Mouse (Mus musculus): ENCODE measurements around the gene Naa80.

The Naa80 gene

GRCm38 (mm10) chr9:107618098-107618497 is 39.4 kb downstream of the Naa80 start:
- DNase-seq (ENCODE audit: low spot score in 2 of 2), result no peak

- no peak for DNase-seq (ENCODE audit: low spot score in 2 of 2)
These were observed 40.3 kb downstream of the Naa80 start for GRCm38 (mm10) chr9:107618778-107619545.

GRCm38 (mm10) chr9:107619546-107619879 is 40.8 kb downstream of the Naa80 start:
- no peak for DNase-seq (ENCODE audit: low spot score in 2 of 2)

GRCm38 (mm10) chr9:107620954-107621353 is 42.3 kb downstream of the Naa80 start:
- no peak for DNase-seq (ENCODE audit: low spot score in 2 of 2)

GRCm38 (mm10) chr9:107624539-107624938 is 45.9 kb downstream of the Naa80 start:
- no peak for DNase-seq (ENCODE audit: low spot score in 2 of 2)

DNA sequence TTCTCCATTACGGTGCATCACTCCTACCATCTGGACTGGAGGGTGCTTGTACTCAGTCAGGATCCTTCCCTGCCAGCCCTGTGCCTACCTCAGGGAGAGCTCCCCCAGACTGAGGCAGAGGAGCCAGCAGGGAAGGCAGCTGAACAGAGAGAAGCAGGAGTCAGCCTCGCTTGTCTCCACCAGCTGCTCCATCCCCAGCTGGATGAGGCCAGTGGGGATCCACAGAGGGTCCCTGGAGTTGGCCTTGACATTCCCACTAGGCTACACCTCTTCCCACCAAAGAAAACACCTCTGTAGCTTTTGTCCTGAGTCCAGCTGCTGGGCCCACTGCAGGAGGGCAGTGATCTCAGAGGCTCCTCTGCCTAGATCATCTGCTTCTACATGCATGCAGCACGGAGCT is 46.3 kb downstream of the Naa80 start:
- no peak for DNase-seq (ENCODE audit: low spot score in 2 of 2)

DNA sequence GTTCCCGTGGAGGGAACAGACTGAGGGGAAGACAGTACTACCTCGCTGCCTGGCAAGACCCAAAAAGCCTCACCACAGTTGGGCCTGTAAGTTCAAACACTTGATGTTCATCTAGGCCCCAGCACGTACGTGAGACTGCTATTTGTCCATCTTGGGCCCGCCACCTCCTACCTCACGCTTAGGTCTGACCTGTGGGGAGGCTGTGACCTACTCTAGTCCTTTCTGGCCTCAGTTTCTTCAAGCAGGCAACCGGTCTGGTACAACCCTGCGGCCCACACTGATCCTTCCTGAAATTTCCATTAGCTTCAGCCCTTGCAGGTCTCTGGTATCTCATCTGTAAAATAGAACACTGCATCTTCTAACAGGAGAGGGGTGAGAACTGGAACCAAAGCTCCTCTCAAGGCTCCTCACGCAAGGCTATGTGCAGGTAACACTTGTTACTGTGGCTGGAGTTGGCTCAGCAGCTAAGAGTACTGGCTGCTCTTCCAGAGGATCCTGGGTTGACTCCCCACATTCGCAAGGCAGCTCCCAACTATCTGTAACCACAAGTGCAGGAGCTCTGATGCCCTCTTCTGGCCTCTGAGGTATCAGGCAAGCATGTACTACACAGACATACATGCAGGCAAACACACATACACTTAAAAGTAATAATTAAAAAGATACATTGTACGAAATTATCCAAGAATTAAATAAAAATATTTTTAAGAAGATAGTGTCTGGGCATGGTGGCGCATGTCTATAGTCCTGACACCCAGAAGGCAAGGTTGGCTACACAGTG is 46.9 kb downstream of the Naa80 start:
- DNase-seq (ENCODE audit: low spot score in 2 of 2), result no peak

GRCm38 (mm10) chr9:107626158-107626843 is 47.6 kb downstream of the Naa80 start:
- DNase-seq (ENCODE audit: low spot score in 2 of 2), result no peak

DNA sequence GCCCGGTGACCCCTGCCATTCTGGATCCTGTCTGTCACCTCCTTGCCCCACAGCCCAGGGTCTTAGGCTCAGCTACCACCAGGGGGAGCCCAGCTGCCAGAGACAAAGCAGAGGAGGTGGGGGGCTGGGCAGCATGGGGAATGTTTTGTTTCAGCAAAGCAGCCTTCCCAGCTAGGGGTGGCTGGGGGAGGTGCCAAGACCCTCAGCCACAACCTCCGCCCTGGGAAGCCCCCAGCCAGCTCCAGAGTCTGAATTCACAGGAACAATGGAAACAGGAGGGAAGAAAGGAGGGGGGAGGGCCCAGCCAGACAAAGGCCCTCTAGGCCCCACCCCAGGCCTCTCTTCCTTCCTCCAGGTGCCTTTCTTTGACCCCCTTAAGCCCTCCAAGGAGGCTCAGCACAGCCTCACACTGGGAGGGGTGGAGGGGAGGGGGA is 48.2 kb downstream of the Naa80 start:
- peak in 1 of 2 experiments; percentile 56 for DNase-seq (ENCODE audit: low spot score in 2 of 2)

- DNase-seq (ENCODE audit: low spot score in 2 of 2), result no peak
These were observed 48.9 kb downstream of the Naa80 start for GRCm38 (mm10) chr9:107627387-107628255.

- DNase-seq (ENCODE audit: low spot score in 2 of 2), result no peak
These were observed 50.2 kb downstream of the Naa80 start for GRCm38 (mm10) chr9:107628721-107629410.

GRCm38 (mm10) chr9:107629411-107629730 is 50.7 kb downstream of the Naa80 start:
- DNase-seq (ENCODE audit: low spot score in 2 of 2), result no peak

DNA sequence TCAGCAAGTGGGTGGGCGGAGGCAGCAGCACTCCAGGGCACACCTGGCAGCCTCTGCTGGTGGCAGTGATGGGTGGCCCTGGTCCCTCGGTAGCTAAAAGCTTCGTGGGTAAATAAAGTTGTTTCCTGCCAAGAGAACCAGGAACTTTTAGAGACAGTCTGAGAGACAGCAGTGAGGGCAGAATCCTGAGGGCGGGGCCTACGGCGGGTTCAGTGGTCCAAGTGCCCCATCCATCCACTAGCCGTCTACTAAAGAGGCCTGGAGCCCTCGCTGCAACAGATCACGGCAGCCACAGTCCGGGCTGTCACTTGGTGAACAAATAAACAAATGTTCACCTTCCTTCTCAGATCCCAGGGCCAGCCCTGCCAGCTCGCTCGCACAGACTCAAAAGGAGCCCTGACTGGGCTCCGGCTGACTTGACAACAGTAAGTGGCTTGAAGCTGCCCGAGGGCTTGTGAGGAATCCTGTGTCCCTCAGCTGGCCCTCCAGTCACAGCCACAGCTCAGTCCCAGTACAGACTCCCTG is 51.3 kb downstream of the Naa80 start:
- no peak for DNase-seq (ENCODE audit: low spot score in 2 of 2)

- DNase-seq (ENCODE audit: low spot score in 2 of 2), result peak in 1 of 2 experiments; percentile 56
These were observed 51.9 kb downstream of the Naa80 start for GRCm38 (mm10) chr9:107630576-107630975.

GRCm38 (mm10) chr9:107631311-107631826 is 52.7 kb downstream of the Naa80 start:
- DNase-seq (ENCODE audit: low spot score in 2 of 2), result no peak

DNA sequence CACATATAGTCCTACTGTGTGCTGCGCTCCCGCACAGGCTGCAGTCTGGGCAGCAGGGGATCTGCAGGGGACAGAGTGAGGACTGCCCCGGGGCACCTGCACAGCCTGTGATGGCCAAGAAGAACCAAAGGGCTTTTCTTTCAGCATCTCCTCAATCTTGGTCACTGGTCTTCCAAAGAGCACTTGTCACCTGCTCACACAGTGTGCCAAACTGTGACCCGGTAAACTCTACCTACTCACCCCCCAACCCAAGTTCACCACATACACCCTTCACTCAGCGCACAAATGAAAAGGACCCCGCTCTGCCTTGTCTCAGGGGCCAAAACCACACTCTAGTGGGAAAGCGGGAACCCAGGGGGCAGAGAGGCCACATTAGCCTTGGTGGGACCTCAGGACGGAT is 53.2 kb downstream of the Naa80 start:
- DNase-seq (ENCODE audit: low spot score in 2 of 2), result no peak

- no peak for DNase-seq (ENCODE audit: low spot score in 2 of 2)
These were observed 53.8 kb downstream of the Naa80 start for GRCm38 (mm10) chr9:107632478-107632877.

DNA sequence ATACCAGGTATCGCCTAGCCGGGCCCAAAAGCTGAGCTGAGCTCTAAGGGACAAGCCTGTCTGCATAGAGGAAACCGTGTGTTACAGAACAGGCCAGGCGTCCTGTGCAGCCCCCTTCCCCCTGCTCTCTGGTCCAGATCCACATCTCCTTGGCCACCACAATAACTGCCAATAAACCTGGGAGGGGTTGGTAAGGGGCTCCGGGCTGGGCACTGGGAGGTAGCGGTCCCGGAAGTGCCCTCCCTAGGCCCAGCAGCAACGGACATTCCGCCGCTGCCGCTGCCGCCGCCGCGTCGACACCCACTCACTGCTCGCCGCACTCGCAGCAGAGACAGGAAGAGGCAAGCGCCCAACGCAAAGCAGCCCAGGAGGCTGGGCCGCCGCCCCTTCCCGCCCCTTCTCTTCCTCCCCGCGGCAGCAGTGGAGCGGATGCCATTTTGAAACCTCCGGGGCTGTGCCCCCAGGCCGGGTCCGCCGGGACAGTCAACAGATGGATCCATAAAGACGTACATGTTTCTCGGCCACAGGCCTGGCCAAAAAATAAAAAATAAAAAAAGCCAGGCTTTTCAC is 54.5 kb downstream of the Naa80 start:
- peak; percentile 73 to 74 for DNase-seq (ENCODE audit: low spot score in 2 of 2)
